Mouse (Mus musculus): Measurements from ENCODE around the gene Dnajb1.
"Not testable (repeated sequence)": the region's sequence is repeated elsewhere in the genome, so short reads cannot be mapped to it uniquely, and the experiment has no call there.

Dnajb1 gene

GRCm38 (mm10) chr8:83578131-83579055 lies 29.6 kb upstream of the Dnajb1 start:
- peak; percentile 4 for DNase-seq

GRCm38 (mm10) chr8:83579676-83580075 lies 28.3 kb upstream of the Dnajb1 start:
- peak; percentile 0 for DNase-seq

GRCm38 (mm10) chr8:83580826-83581225 lies 27.2 kb upstream of the Dnajb1 start:
- peak; percentile 16 for DNase-seq

GRCm38 (mm10) chr8:83582226-83582625 lies 25.8 kb upstream of the Dnajb1 start:
- no peak for DNase-seq

- DNase-seq = no peak
Measured at GRCm38 (mm10) chr8:83583236-83583635, 24.8 kb upstream of the Dnajb1 start.

GRCm38 (mm10) chr8:83584771-83585170 lies 23.2 kb upstream of the Dnajb1 start:
- DNase-seq = no peak

- DNase-seq = peak; percentile 47
Measured at GRCm38 (mm10) chr8:83585333-83585732, 22.7 kb upstream of the Dnajb1 start.

- no peak for DNase-seq
Measured at GRCm38 (mm10) chr8:83587644-83588043, 20.3 kb upstream of the Dnajb1 start.

- no peak for DNase-seq
Measured at GRCm38 (mm10) chr8:83588886-83589285, 19.1 kb upstream of the Dnajb1 start.

- DNase-seq = no peak
Measured at GRCm38 (mm10) chr8:83590488-83591023, 17.4 kb upstream of the Dnajb1 start.

- no peak for DNase-seq
Measured at GRCm38 (mm10) chr8:83592682-83593081, 15.3 kb upstream of the Dnajb1 start.

GRCm38 (mm10) chr8:83593325-83594166 lies 14.4 kb upstream of the Dnajb1 start:
- DNase-seq = no peak

GRCm38 (mm10) chr8:83594167-83595049 lies 13.6 kb upstream of the Dnajb1 start:
- peak; percentile 97 for DNase-seq

GRCm38 (mm10) chr8:83595050-83595345 lies 13.0 kb upstream of the Dnajb1 start:
- not testable (repeated sequence) for DNase-seq

GRCm38 (mm10) chr8:83596369-83596768 lies 11.6 kb upstream of the Dnajb1 start:
- DNase-seq = peak; percentile 86

GRCm38 (mm10) chr8:83598146-83598545 lies 9.8 kb upstream of the Dnajb1 start:
- DNase-seq = no peak

- no peak for DNase-seq
Measured at GRCm38 (mm10) chr8:83599814-83600213, 8.2 kb upstream of the Dnajb1 start.

GRCm38 (mm10) chr8:83602650-83603029 lies 5.4 kb upstream of the Dnajb1 start:
- DNase-seq = no peak

- DNase-seq = peak; percentile 85
Measured at GRCm38 (mm10) chr8:83608398-83608829, 421 bp downstream of the Dnajb1 start.

GRCm38 (mm10) chr8:83609086-83609485 lies 1.1 kb downstream of the Dnajb1 start:
- no peak for DNase-seq

- DNase-seq = no peak
Measured at GRCm38 (mm10) chr8:83609547-83610180, 1.7 kb downstream of the Dnajb1 start.

- no peak for DNase-seq
Measured at GRCm38 (mm10) chr8:83611921-83612320, 3.9 kb downstream of the Dnajb1 start.

Data from kidney, adult 9 months (tissue).